Mouse (Mus musculus): Measurements from ENCODE around the gene Hoxb8.

Gene Hoxb8

GRCm38 (mm10) chr11:96268031-96268745 is 13.5 kb upstream of the Hoxb8 start:
- DNase-seq = no peak

GRCm38 (mm10) chr11:96269869-96270268 is 11.8 kb upstream of the Hoxb8 start:
- DNase-seq = no peak

DNA sequence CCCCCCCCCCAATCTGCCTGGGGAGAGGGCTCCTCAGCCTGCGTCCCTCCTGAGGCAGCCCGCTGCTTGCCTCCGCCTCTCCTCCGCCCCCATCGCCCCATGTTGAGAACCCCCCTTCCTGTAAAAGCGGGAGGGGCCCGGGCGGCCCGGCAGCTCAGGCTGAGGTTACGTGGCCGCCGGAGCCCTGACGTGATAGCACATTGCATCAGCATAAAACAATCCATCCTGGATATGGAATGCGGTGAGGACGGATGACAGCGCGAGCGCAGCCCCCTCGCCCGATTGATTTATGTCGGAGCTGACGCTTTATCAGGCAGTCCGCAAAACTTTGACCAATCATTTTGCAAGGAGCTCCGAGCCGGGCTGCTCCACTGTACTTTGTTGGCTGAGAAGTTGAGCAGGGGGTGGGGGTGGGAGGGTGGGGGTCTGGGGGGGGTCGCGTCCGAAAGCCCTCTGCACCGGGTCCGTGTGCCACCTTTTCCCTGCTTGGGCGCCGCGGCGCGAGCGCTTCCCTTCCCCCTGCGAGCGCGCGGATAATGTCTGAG is 10.6 kb upstream of the Hoxb8 start, which contains the start of gene Hoxb9:
Gene Hoxb9 (plus strand): TSS at position 462 of the 545 bp plus-strand sequence.
- DNase-seq = no peak

- DNase-seq = no peak
These were observed 10.1 kb upstream of the Hoxb8 start for GRCm38 (mm10) chr11:96271541-96272011.

DNA sequence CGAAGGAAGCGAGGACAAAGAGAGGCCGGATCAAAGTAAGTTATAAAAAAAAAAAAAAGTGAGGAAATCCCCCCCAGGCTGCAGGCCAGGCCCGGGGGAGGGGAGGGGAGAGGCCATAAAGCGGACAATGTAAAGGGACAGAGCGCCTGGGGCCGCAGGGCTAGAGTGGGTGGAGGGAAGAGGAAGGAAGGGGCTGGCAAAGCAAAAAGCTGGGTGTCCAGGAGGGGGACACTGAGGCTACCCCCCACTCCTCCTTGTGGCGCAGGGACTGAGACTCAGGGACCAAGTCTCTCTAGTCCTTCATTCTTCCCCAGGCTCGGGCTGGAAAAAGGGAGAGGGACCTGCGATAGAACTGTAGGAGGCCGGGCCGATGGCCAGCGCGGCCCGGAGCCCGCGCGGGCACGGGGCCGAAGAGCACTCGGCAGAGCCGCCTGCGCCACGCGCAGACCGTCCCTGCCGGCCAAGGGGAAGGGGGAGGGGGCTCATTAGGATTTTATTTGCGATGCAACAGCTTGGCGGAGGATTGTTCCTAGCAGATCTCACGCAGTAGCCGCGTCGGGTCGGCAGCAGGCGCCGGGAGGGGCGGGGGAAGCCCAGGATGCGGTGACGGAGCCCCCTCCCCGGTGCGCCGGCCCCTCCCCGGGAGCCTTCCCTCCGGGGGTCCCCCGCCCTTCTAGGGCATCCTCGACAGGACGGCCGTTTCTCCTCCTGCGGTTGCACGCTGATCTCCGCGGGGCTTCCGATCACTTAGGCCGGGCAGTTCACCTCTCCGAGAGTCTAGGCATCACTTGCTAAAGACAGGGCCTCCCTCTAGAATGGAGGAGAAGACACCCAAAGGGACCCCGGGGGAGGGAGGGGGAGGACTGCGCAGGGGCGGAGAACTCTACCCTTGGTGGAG is 9.4 kb upstream of the Hoxb8 start:
- no peak for DNase-seq

DNA sequence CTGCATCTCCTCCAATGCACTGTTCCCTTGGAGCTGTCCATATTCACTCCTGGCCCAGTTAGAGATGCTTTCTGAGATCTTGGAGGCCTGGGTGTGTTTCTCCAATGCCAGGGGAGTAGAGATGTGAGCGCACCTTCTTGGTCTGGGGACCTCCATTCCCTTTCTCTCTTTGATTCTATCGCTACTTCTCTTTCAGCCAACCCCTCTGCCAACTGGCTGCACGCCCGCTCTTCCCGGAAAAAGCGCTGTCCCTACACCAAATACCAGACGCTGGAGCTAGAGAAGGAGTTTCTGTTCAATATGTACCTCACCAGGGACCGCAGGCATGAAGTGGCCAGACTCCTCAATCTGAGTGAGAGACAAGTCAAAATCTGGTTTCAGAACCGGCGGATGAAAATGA is 7.3 kb upstream of the Hoxb8 start:
- DNase-seq = no peak

GRCm38 (mm10) chr11:96275896-96276295 is 5.8 kb upstream of the Hoxb8 start:
- DNase-seq = no peak

GRCm38 (mm10) chr11:96277151-96278044 is 4.3 kb upstream of the Hoxb8 start:
- no peak for DNase-seq

DNA sequence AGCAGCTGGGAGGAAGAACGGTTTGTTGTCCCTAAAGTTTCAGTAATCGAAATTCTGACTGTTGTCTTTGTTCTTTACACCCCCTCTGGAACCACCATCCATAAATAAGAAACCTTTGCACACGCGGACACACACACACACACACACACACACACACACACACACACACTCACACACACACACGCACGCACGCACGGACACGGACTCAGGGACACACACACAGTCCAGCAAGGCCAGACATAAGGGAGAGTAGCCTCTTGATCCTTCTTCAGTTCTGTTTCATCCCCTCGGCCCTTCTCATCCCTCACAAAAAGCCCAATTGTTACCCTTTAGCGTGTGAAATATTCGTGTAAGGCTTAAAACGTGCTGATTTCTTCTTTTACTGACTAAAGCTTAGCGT is 3.4 kb upstream of the Hoxb8 start:
- no peak for DNase-seq

- peak; percentile 79 for DNase-seq
These were observed 2.9 kb upstream of the Hoxb8 start for GRCm38 (mm10) chr11:96278773-96279172.

DNA sequence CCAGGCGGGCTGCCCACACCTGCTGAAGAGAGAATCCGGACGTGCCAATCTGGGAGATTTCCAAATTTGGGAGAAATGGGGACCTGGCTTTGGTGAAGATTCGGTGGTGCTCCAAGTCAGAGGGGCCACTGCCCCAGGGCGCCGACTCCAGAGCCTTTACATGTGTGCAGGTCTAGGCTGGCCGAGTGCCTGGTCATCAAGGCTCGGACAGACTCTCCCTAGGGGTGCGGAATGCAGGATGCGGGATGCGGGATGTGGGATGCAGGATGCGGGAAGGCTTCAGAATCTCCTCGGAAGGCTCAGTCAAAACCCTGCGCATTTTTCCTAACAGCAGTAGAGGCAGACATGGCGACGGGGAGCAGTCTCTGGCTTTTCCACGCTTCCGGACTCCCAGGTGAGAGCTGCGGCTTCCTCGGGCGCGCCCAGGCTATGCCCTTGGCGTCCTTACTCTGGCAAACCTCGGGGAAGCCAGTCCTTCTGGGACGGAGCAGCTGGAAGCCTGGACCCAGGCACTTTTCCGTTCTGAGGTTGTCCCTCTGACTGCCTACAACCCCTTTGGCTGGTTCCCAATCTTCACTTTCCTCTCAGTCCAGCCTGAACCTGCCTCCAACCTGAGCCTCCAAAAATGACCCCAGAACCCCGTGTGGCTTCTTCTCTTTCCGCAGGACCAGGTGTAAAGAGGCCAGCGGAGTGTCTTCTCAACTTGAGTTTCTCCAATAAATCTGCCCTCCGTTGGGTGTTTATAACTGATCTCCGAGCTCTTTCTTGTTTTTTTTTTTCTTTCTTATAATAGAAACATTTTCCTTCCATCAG is 2.1 kb upstream of the Hoxb8 start:
- DNase-seq = no peak

DNA sequence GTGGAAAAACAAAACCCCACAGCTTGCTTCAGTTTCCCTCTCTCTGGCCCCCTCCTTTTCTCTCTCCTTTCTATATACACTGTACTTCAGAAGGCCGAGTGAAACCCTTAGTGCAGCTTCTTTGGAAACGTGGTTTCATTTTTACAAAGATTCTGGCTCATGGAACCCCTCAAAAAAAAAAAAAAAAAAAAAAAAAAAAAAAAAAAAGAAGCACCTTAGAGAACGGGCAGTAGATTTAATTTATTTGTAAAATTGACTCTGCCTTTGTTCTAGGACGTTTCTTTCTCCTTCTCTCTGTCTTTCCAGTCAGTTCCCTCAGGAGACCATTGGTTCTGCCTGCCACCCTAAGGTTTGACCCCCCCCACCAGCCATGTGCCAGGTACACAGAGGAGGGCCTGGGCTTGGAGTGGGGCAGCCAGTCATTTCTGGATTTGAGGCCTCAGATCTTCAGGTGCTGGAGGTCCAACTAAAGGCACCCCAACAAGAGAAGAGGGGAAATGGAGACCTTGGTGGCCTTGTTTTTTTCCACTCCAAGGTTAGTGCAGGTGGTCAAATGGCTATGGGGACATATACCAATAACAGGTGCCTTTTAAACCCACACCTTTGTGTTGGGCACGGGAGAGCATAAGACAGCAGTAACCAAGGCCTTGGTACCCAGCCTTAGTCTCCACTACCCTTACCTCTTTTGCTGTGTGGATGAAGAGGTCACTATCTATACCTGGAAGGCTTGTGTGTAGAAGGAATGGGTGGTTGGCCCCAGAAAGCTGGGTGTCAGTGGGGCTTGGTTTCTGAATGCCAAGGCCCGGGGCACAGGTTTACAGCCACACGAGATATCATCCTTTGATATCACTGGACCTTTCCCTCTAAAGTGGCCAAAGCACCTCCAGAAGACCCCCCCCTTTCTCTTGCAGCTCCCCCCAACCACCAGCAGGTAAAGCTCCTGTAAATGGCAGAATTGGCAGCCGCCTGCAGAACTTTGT is 1.0 kb upstream of the Hoxb8 start:
- DNase-seq = no peak

- DNase-seq = no peak
These were observed 309 bp upstream of the Hoxb8 start for GRCm38 (mm10) chr11:96281396-96281795.

- no peak for DNase-seq
These were observed 1.2 kb downstream of the Hoxb8 start for GRCm38 (mm10) chr11:96282795-96283430.

DNA sequence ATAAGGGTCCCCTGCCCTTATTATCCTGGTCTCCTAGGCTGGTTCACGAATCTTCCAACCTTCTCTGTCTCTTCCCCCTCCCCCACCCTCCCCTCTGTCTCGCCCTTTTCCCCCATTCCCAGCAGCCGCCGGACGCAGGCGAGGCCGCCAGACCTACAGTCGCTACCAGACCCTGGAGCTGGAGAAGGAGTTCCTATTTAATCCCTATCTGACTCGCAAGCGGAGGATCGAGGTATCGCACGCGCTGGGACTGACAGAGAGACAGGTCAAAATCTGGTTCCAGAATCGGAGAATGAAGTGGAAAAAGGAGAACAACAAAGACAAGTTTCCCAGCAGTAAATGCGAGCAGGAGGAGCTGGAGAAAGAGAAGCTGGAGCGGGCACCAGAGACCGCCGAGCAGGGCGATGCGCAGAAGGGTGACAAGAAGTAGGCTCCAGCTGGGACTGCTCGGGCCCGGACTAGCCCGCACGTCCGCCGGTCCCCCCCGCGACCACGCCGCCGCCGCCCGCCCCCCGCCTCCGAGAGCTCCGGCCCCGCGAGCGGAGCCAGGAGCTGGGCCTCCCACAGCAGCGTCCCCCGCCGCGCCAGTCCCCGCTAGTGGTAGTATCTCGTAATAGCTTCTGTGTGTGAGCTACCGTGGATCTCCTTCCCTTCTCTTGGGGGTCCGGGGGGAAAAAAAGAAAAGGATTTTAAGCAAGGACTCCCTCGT is 2.5 kb downstream of the Hoxb8 start:
- DNase-seq = no peak

DNA sequence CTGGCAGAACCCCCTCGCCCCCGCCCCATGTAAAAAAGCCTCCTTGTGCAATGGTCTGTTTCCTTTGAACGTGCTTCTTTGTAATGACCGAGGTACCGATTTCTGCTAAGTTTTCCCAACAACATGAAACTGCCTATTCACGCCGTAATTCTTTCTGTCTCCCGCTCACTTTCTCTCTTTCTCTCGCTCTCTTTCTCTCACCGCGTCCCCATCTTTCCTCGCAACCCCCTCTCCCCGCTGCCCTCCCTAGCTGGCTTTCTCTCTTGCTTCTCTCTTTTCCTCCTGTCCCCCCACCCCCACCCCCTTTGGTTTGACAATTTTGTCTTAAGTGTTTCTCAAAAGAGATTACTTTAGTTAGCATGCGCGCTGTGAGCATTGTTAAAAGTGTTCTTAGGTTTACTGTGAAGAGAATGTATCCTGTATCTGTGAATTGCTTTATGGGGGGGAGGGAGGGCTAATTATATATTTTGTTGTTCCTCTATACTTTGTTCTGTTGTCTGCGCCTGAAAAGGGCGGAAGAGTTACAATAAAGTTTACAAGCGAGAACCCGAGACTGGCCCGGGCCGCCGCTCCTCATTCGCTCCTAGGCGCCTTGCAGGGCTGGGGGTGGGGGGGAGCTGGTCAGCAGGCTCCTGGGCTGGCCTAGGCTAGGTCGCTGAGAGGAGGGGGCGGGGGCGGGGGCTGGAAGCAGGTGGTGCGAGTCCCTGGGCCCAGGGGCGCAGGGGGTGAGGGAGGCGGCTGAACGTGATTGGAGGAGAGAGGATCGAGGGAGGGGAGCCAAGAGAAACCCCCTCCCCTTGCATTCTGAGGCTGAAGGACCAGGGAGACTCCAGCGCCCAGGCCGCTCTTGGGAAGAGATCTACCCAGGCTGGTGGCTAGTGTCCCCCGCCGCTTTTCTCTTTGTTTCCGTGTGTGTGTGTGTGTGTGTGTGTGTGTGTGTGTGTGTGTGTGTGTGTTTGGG is 3.3 kb downstream of the Hoxb8 start:
- no peak for DNase-seq

DNA sequence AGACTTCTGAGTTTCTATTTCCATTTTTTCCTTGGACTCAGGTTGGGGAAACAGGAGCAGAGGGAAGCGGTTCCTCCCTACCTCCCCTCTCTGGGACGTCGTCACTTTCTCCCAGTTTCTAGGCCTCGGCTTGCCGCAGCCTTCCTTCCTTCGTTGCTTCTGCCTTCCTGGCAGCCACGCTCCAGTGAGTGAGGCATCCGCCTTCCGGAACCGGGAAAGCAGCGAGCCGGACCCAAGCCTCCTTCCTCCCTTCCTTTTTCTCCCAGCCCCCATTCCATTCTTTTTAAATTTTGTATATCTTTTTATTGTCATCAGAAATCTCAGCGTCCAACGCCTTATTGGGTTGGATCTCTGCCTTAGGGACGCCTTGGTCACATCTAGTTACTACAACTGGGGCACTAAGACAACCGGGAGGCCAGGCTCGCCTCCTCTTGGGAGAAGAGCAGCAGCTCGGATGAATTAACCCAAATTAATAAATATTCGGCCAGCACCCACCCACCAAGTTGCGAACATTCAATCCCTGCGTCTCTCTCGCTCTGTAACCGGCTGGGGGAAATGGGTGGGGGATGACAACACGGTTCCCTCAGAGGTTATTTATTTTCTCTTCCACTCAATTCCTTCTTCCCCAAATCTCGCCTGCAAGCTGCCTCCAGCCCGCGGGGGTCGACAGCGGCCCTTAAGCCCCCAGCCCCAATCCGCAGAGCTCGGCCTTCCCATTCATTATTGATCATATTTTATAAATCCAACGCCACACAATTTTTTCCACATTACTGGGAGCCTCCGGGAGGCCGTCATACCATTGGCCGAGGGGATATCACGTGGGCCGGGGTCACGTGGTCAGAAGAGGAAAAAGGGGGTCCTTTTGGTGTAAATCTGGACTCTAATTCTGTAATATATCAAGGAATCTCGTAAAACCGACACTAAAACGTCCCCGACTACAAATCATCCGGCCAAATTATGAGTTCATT is 4.3 kb downstream of the Hoxb8 start, which contains the start of gene Hoxb7:
Gene Hoxb7 (plus strand): TSS at position 853 of the 968 bp plus-strand sequence.
- no peak for DNase-seq

All from right cerebral cortex, postnatal 25 days (tissue).